ENCODE assay signal across 8 mouse cellular contexts in the genomic region with DNA sequence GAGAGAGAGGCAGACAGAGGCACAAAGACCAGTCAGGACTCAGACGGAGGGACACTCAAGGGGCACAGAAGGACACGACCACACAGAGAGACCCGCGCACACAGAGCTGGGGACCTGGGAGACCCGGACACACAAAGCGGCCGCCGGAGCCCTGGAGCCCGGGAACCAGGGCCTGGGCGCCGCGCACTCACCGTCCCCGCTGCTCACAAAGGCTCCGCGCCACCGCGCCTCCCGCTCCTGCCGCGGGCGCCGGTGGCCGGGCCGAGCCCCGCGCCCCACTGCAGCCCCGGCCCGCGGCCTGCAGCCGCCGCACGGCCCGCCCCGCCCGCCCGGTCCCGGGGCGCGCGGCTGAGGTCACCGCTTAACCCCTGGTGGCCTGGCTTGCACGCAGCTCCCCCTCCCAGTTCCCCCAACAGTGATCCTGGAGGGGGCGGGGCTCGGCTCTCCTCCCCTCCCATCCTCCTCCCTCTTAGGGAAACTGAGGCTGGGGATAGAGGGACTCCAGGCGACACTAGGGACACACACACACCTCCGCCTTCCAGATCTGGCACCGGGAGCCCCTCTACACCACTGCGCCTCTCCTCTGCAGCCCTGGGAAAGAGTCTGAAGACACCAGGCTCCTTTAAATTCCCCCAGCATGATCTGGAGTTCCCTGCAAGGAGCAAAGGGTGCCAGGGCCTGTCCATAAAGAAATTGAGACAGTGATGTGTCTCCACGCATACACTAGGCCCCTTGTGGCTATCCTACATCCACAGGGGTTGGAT. TPM values are rescaled to one million over a fixed set of nuclear protein-coding genes. Genes with fewer than 3 reads are reported as not detected.
DNase-seq lines count a peak whose midpoint lies in the region; ATAC-seq and TF ChIP-seq lines count a peak whose summit lies in the region.

No protein-coding gene starts in this region.

- H3K79me2 ChIP-seq in myocyte (ENCODE audit: control insufficient read depth, insufficient read depth) = peaks cover 26% of the 10 kb centered on the region

- H3K9ac ChIP-seq in heart, embryonic 13.5 days = peak overlapping the region; percentile 98

- peak overlapping the region; percentile 56 for H3K27ac ChIP-seq in kidney, adult 2 months (ENCODE audit: insufficient read depth, low read depth, low read length)
- H3K27ac ChIP-seq in heart, embryonic 13.5 days (replicated peaks) = peak overlapping the region; percentile 85

- no peak for DNase-seq in kidney, adult 2 months
- DNase-seq in kidney, adult 9 months = no peak
- DNase-seq in Muller cell, postnatal 12 days (ENCODE audit: inconsistent ontology term) = peak; percentile 74
- DNase-seq in embryo, embryonic 11 days = peak; percentile 79
- peak; percentile 69 for DNase-seq in left cerebral cortex, postnatal 4 days

- no peaks in the 10 kb centered on the region for H3K9me3 ChIP-seq in heart, embryonic 13.5 days

- H3K4me2 ChIP-seq in heart, embryonic 13.5 days = peak overlapping the region; percentile 77
- H3K4me2 ChIP-seq in myocyte (ENCODE audit: low read depth) = peak overlapping the region; percentile 87

- peak overlapping the region; percentile 70 for H3ac ChIP-seq in myocyte (ENCODE audit: control insufficient read depth, insufficient read length)

- TF ChIP-seq POLR2A in kidney, adult 2 months (IDR thresholded peaks at IDR 0.05; ENCODE audit: low read depth, low read length) = no peak
- TF ChIP-seq POLR2A in myocyte (IDR thresholded peaks at IDR 0.05; ENCODE audit: insufficient read length, low read depth) = peak; percentile 50

- H3K27me3 ChIP-seq in kidney, adult 2 months (replicated peaks; ENCODE audit: control insufficient read depth, insufficient read depth, low read length) = no peaks in the 10 kb centered on the region
- no peaks in the 10 kb centered on the region; the same call in 1 of the 2 replicates for H3K27me3 ChIP-seq in heart, embryonic 13.5 days (replicated peaks)
- no peaks in the 10 kb centered on the region for H3K27me3 ChIP-seq in myocyte (ENCODE audit: control insufficient read depth, insufficient read depth, insufficient read length)

- peak; percentile 64; the same call in 1 of the 2 replicates for ATAC-seq in heart, embryonic 13.5 days (ENCODE audit: extremely low read depth, insufficient number of reproducible peaks, low FRiP score, low TSS enrichment)
- no peak for ATAC-seq in activated CD4-positive, CD25-positive, alpha-beta regulatory T cell, adult 4 months

- 8% methylated on average over 50 of the region's 50 CpGs for WGBS in kidney, adult 2 months
- WGBS in heart, embryonic 13.5 days = under 1% methylated on average over 39 of the region's 50 CpGs

- no peaks in the 10 kb centered on the region for H3K36me3 ChIP-seq in kidney, adult 2 months (ENCODE audit: control insufficient read depth, insufficient read depth, low read length)
- peaks cover 8% of the 10 kb centered on the region for H3K36me3 ChIP-seq in heart, embryonic 13.5 days
- H3K36me3 ChIP-seq in myocyte (ENCODE audit: control insufficient read depth, insufficient read depth) = peaks cover 6% of the 10 kb centered on the region

- intact Hi-C loops in left cerebral cortex, postnatal 4 days (cut with DNase I) = no loop called here

- H3K4me3 ChIP-seq in kidney, adult 2 months (ENCODE audit: insufficient read depth, low read depth, low read length) = peak overlapping the region; percentile 52
- H3K4me3 ChIP-seq in heart, embryonic 13.5 days = peak overlapping the region; percentile 82
- H3K4me3 ChIP-seq in myocyte = peak overlapping the region; percentile 94

- TF ChIP-seq CTCF in kidney, adult 2 months (conservative IDR thresholded peaks at IDR 0.05; ENCODE audit: insufficient read depth, insufficient read length, low read depth, low read length) = no peak

- H3K4me1 ChIP-seq in kidney, adult 2 months (ENCODE audit: control insufficient read depth, insufficient read depth, low read length) = no peaks in the 10 kb centered on the region
- H3K4me1 ChIP-seq in heart, embryonic 13.5 days = peaks cover 42% of the 10 kb centered on the region

TF ChIP-seq in myocyte, 11 proteins besides CTCF, POLR2A, EP300 and RAD21:
- TF ChIP-seq E2F4 (IDR thresholded peaks at IDR 0.05; ENCODE audit: insufficient read depth) (no peak), REST (IDR thresholded peaks at IDR 0.05; ENCODE audit: insufficient read depth, insufficient read length) (no peak), TCF12 (IDR thresholded peaks at IDR 0.05; ENCODE audit: insufficient read depth, poor library complexity, severe bottlenecking) (no peak), POLR2AphosphoS2 (IDR thresholded peaks at IDR 0.05; ENCODE audit: insufficient read length, low read depth) (peak; percentile 45), CEBPB (IDR thresholded peaks at IDR 0.05; ENCODE audit: insufficient read depth, poor library complexity, severe bottlenecking) (no peak)
TF ChIP-seq in myocyte: peak in this region for 1.

RNA-seq across cellular contexts. Expression of gene Arhgef10l, which starts 17.2 kb away (rescaled TPM):
- polyA plus RNA-seq in kidney, adult 2 months (2012; rRNA removed) = 42.0 and 56.2 TPM in 2 replicates
- 15.3 and 18.2 TPM in 2 replicates for polyA plus RNA-seq in heart, embryonic 13.5 days (2015; fragmentation: Nextera tagmentation; extraction: Ambion mirVana)
- 10 to 100 TPM; 50.6 to 52.0 TPM for total RNA-seq in left cerebral cortex, postnatal 4 days (2021)
- 34.7 TPM for polyA plus RNA-seq in myocyte (2012; fragmentation: generic; extraction: Trizol)
- not detected for polyA plus RNA-seq in activated CD4-positive, CD25-positive, alpha-beta regulatory T cell, adult 4 months (2017; shearing (Covaris generic))

RNA-seq across cellular contexts. Expression of gene Rcc2, which starts 51.7 kb away (rescaled TPM):
- polyA plus RNA-seq in kidney, adult 2 months (2012; rRNA removed) = 18.7 and 20.9 TPM in 2 replicates
- 9.8 and 10.7 TPM in 2 replicates for polyA plus RNA-seq in heart, embryonic 13.5 days (2015; fragmentation: Nextera tagmentation; extraction: Ambion mirVana)
- 10 to 100 TPM; 59.4 to 63.3 TPM for total RNA-seq in left cerebral cortex, postnatal 4 days (2021)
- polyA plus RNA-seq in myocyte (2012; fragmentation: generic; extraction: Trizol) = 167 TPM
- 10 to 100 TPM; 17.6 to 22.8 TPM for polyA plus RNA-seq in activated CD4-positive, CD25-positive, alpha-beta regulatory T cell, adult 4 months (2017; shearing (Covaris generic))

Comparison
In these comparisons a context has a peak if more than half of its experiments do, and no peak if none do; other contexts are left out.
1. DNase-seq: peak in Muller cell, postnatal 12 days (single experiment), embryo, embryonic 11 days (single experiment) and left cerebral cortex, postnatal 4 days (single experiment); none in kidney, adult 2 months (single experiment) and kidney, adult 9 months (single experiment).
2. RNA of gene Arhgef10l, which starts 17.2 kb away (polyA plus RNA-seq): 42.0 to 56.2 TPM in kidney, adult 2 months, 34.7 TPM in myocyte (single experiment) and 15.3 to 18.2 TPM in heart, embryonic 13.5 days; not detected in activated CD4-positive, CD25-positive, alpha-beta regulatory T cell, adult 4 months; every median in the first group is over 10 times any median in the second.
3. Peak in every context shown above with its lines, with median percentiles within 50 percentile points of each other: H3K4me3 ChIP-seq.